Mouse (Mus musculus) olfactory bulb, adult 2 months (tissue): ENCODE results near the gene Hrasls5.

Experiments
- CTCF ChIP-seq: fragments of 200-500 bp; IDR thresholded peaks from 2 replicates; pipeline ENCODE4 v1.5.1; 2012; ENCODE audit warnings: low read depth, mild to moderate bottlenecking, low read length, moderate library complexity; ENCODE audit not compliant: insufficient read depth
- POLR2A ChIP-seq: fragments of 200-500 bp; IDR thresholded peaks from 2 replicates; pipeline ENCODE4 v1.6.1; 2012; ENCODE audit warnings: mild to moderate bottlenecking, low read depth, low read length, moderate library complexity; ENCODE audit not compliant: insufficient read depth

GRCm38 (mm10) chr19:7583101-7583500 is 29.2 kb upstream of the Hrasls5 start:
- no peak for TF ChIP-seq POLR2A
- TF ChIP-seq CTCF = no peak
